Mouse (Mus musculus) hindbrain, embryonic 10.5 days (tissue): ENCODE results near the gene Med31. TPM values are rescaled to one million over a fixed set of nuclear protein-coding genes. Genes with fewer than 3 reads are reported as not detected.
"Not testable (repeated sequence)": the region's sequence is repeated elsewhere in the genome, so short reads cannot be mapped to it uniquely, and the experiment has no call there.

Experiments used
- DNase-seq: peaks from one replicate; pipeline ENCODE4 v3.0.0-alpha.2; 2017; ENCODE audit warnings: low spot score
- H3K27ac ChIP-seq: fragments of 300-500 bp; sonication (generic); 2 replicates; pipeline ENCODE4 v1.5.1; 2016; ENCODE audit warnings: mild to moderate bottlenecking, moderate library complexity
- H3K27me3 ChIP-seq: fragments of 300-500 bp; sonication (generic); 2 replicates; pipeline ENCODE4 v1.6.1; 2016; ENCODE audit warnings: mild to moderate bottlenecking; ENCODE audit not compliant: poor library complexity, insufficient read depth, severe bottlenecking
- H3K36me3 ChIP-seq: fragments of 300-500 bp; sonication (generic); 2 replicates; pipeline ENCODE4 v1.6.1; 2016; ENCODE audit warnings: mild to moderate bottlenecking, moderate library complexity
- H3K4me1 ChIP-seq: fragments of 300-500 bp; sonication (generic); replicated peaks from 2 replicates; pipeline ENCODE4 v1.6.1; 2016; ENCODE audit warnings: mild to moderate bottlenecking
- H3K4me3 ChIP-seq: fragments of 300-500 bp; sonication (generic); 2 replicates; pipeline ENCODE4 v1.5.1; 2016; ENCODE audit warnings: mild to moderate bottlenecking, moderate library complexity
- H3K9me3 ChIP-seq: fragments of 300-500 bp; sonication (generic); 2 replicates; pipeline ENCODE4 v1.6.1; 2016; ENCODE audit warnings: mild to moderate bottlenecking, moderate library complexity
- WGBS: fragments of 180-500 bp; shearing (Covaris S2); methylation state at CpG from one replicate; pipeline ENCODE4 v1.1.7; 2016; 5-methylcytosine and 5-hydroxymethylcytosine counted together
- polyA plus RNA-seq: library from polyadenylated mRNA; unstranded; fragments of >200 nt; fragmentation: Nextera tagmentation; extraction: Ambion mirVana; gene quantifications from 2 replicates; pipeline ENCODE4 v1.2.1, GENCODE M21; 2016

Gene Med31
- polyA plus RNA-seq, 1 experiment from 2014 or later = 57.2 TPM

- DNase-seq = no peak
- H3K36me3 ChIP-seq = peaks cover 74% of the 10 kb centered on the region
- no peak overlapping the region for H3K4me3 ChIP-seq
- no peak overlapping the region for H3K27ac ChIP-seq
- 89% methylated on average over 4 of the region's 4 CpGs for WGBS
- no peaks in the 10 kb centered on the region for H3K9me3 ChIP-seq
- no peaks in the 10 kb centered on the region for H3K4me1 ChIP-seq
- no peaks in the 10 kb centered on the region for H3K27me3 ChIP-seq
Observed at GRCm38 (mm10) chr11:72184252-72184651, 31.1 kb downstream of the Med31 start.

- Histone ChIP-seq H3K4me3 (no peak overlapping the region), H3K27ac (no peak overlapping the region), H3K9me3 (no peaks in the 10 kb centered on the region), H3K4me1 (peaks cover 14% of the 10 kb centered on the region), H3K36me3 (peaks cover 74% of the 10 kb centered on the region), H3K27me3 (no peaks in the 10 kb centered on the region)
- WGBS = 88% methylated on average over 4 of the region's 4 CpGs
- no peak for DNase-seq
Observed at GRCm38 (mm10) chr11:72181136-72181535, 34.3 kb downstream of the Med31 start.

- 93% methylated on average over 5 of the region's 5 CpGs for WGBS
- no peak overlapping the region for H3K27ac ChIP-seq
- peaks cover 74% of the 10 kb centered on the region for H3K36me3 ChIP-seq
- no peak for DNase-seq
- peaks cover 14% of the 10 kb centered on the region for H3K4me1 ChIP-seq
- no peaks in the 10 kb centered on the region for H3K27me3 ChIP-seq
- no peak overlapping the region for H3K4me3 ChIP-seq
- H3K9me3 ChIP-seq = no peaks in the 10 kb centered on the region
Observed at GRCm38 (mm10) chr11:72180556-72180955, 34.8 kb downstream of the Med31 start.

- H3K4me1 ChIP-seq = peaks cover 14% of the 10 kb centered on the region
- H3K9me3 ChIP-seq = no peaks in the 10 kb centered on the region
- H3K27ac ChIP-seq = no peak overlapping the region
- H3K36me3 ChIP-seq = peaks cover 96% of the 10 kb centered on the region
- 29% methylated on average over 3 of the region's 3 CpGs for WGBS
- no peaks in the 10 kb centered on the region for H3K27me3 ChIP-seq
- peak; percentile 10 for DNase-seq
- H3K4me3 ChIP-seq = no peak overlapping the region
Observed at GRCm38 (mm10) chr11:72176553-72176952, 38.8 kb downstream of the Med31 start.

- Histone ChIP-seq H3K27me3 (no peaks in the 10 kb centered on the region), H3K9me3 (no peaks in the 10 kb centered on the region), H3K4me3 (no peak overlapping the region), H3K36me3 (peaks cover 90% of the 10 kb centered on the region), H3K27ac (no peak overlapping the region), H3K4me1 (peaks cover 14% of the 10 kb centered on the region)
- 81% methylated on average over 5 of the region's 5 CpGs for WGBS
- DNase-seq = no peak
Observed at GRCm38 (mm10) chr11:72175966-72176365, 39.4 kb downstream of the Med31 start.

GRCm38 (mm10) chr11:72174721-72175120 lies 40.7 kb downstream of the Med31 start:
- Histone ChIP-seq H3K36me3 (peaks cover 92% of the 10 kb centered on the region), H3K4me3 (no peak overlapping the region), H3K4me1 (peaks cover 14% of the 10 kb centered on the region), H3K27me3 (no peaks in the 10 kb centered on the region), H3K27ac (no peak overlapping the region), H3K9me3 (no peaks in the 10 kb centered on the region)
- WGBS = 97% methylated on average over 6 of the region's 6 CpGs
- no peak for DNase-seq

GRCm38 (mm10) chr11:72173506-72173905 lies 41.9 kb downstream of the Med31 start:
- peaks cover 92% of the 10 kb centered on the region for H3K36me3 ChIP-seq
- no peaks in the 10 kb centered on the region for H3K27me3 ChIP-seq
- no peak for DNase-seq
- WGBS = 81% methylated on average over 5 of the region's 5 CpGs
- H3K4me3 ChIP-seq = no peak overlapping the region
- peaks cover 14% of the 10 kb centered on the region for H3K4me1 ChIP-seq
- no peak overlapping the region for H3K27ac ChIP-seq
- H3K9me3 ChIP-seq = no peaks in the 10 kb centered on the region

GRCm38 (mm10) chr11:72171906-72172305 lies 43.5 kb downstream of the Med31 start:
- not testable (repeated sequence) for H3K27me3 ChIP-seq, H3K4me1 ChIP-seq, H3K4me3 ChIP-seq, H3K27ac ChIP-seq, H3K9me3 ChIP-seq, DNase-seq
- peaks cover 91% of the 10 kb centered on the region for H3K36me3 ChIP-seq
- 78% methylated on average over 4 of the region's 4 CpGs for WGBS

- Histone ChIP-seq H3K4me1 (no peaks in the 10 kb centered on the region), H3K27ac (no peak overlapping the region), H3K4me3 (no peak overlapping the region), H3K27me3 (no peaks in the 10 kb centered on the region), H3K9me3 (no peaks in the 10 kb centered on the region), H3K36me3 (peaks cover 91% of the 10 kb centered on the region)
- no peak for DNase-seq
- 80% methylated on average over 4 of the region's 4 CpGs for WGBS
Observed at GRCm38 (mm10) chr11:72169871-72170270, 45.5 kb downstream of the Med31 start.

GRCm38 (mm10) chr11:72163198-72163597 lies 52.2 kb downstream of the Med31 start:
- H3K4me3 ChIP-seq = no peak overlapping the region
- WGBS = 89% methylated on average over 2 of the region's 2 CpGs
- no peak overlapping the region for H3K27ac ChIP-seq
- H3K4me1 ChIP-seq = no peaks in the 10 kb centered on the region
- H3K36me3 ChIP-seq = peaks cover 95% of the 10 kb centered on the region
- no peaks in the 10 kb centered on the region for H3K27me3 ChIP-seq
- H3K9me3 ChIP-seq = no peaks in the 10 kb centered on the region
- no peak for DNase-seq

Other genes with a start within 250 kb of the Med31 start
- gene Aipl1, start 178.1 kb downstream of the Med31 start, polyA plus RNA-seq = 0.31 and 0.55 TPM in 2 replicates
- gene Pimreg, start 173.6 kb downstream of the Med31 start, polyA plus RNA-seq = 228 and 229 TPM in 2 replicates
- gene Pitpnm3, start 79.8 kb downstream of the Med31 start, polyA plus RNA-seq = 0.20 and 0.31 TPM in 2 replicates
- gene Gm43951, start 8.8 kb downstream of the Med31 start, polyA plus RNA-seq = 0.22 and 0.44 TPM in 2 replicates
- gene 4933427D14Rik, start 8.1 kb downstream of the Med31 start, polyA plus RNA-seq = 15.5 and 18.9 TPM in 2 replicates
- gene Txndc17, start 8.0 kb downstream of the Med31 start, polyA plus RNA-seq = 177 and 182 TPM in 2 replicates
- 0.44 and 0.63 TPM in 2 replicates for gene Slc13a5, start 51.6 kb upstream of the Med31 start, polyA plus RNA-seq
- 2.3 and 2.9 TPM in 2 replicates for gene Xaf1, start 86.0 kb upstream of the Med31 start, polyA plus RNA-seq
- gene Fbxo39, start 98.9 kb upstream of the Med31 start, polyA plus RNA-seq = not detected in 2 replicates
- gene Tekt1, start 146.8 kb upstream of the Med31 start, polyA plus RNA-seq = 7.0 and 7.7 TPM in 2 replicates
- gene Smtnl2, start 196.1 kb upstream of the Med31 start, polyA plus RNA-seq = 10.7 and 22.8 TPM in 2 replicates
- not detected in 2 replicates for gene Ggt6, start 219.9 kb upstream of the Med31 start, polyA plus RNA-seq
- 148 and 215 TPM in 2 replicates for gene Mybbp1a, start 225.8 kb upstream of the Med31 start, polyA plus RNA-seq